Mouse (Mus musculus) telencephalon, adult 2 months (tissue): ENCODE results near the gene Cabp1.

Source experiments
- DNase-seq: peaks from one replicate; pipeline ENCODE4 v3.0.0-alpha.2; 2011; ENCODE audit warnings: low read depth, low spot score

Cabp1 gene

DNA sequence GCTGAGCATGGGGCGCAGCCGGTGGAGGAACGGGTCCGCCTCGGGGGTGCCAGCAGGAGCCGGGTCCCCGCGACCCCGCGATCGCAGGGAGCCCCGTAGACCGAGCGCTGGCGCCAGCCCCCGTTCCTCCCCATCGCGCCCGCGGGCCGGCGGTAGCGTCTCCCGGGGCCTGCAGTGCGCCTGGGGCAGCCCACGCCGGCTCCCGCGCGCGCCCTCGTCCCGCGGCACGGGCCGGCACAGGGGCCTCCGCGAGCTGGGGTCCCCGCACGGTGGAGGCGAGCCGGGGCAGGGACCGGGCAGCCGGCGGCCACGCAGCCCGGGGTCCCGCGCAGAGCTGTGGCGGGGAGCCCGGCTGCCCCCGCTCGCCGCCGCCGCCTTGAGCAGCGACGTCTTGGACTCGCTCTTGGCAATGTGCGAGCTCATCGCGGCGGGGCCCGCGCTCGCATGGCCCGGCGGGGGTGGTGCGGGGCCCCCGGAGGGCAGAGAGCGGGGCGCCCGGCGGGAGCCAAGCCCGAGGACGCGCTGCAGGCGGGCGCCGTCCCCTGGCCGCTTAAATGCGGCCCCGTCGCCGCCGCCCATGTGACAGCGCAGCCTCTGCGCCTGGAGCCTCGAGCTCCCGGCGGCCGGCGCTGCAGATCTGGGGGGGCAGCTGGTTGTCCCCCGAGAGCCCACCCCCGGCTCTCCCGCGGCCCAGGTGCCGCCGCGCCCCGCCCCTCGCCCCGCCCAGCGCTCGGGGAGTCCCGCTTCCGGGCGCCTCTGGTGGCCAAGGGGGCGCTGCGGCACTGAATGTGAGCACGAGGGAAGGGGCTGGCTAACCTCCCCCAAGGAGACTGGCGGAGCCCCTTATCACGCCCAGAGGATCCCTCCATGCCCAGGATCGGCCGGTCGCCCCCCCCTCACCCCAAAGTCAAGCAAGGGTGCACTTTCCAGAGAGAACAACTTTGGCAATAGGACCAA, at the start of gene Cabp1:
Cabp1 (minus strand) TSS at position 713 of the 957 bp plus-strand sequence.
- DNase-seq: no peak

GRCm38 (mm10) chr5:115240191-115240590, 46.0 kb upstream of the Cabp1 start:
- no peak for DNase-seq

- no peak for DNase-seq
Observed at GRCm38 (mm10) chr5:115238729-115239195, 44.6 kb upstream of the Cabp1 start.

DNA sequence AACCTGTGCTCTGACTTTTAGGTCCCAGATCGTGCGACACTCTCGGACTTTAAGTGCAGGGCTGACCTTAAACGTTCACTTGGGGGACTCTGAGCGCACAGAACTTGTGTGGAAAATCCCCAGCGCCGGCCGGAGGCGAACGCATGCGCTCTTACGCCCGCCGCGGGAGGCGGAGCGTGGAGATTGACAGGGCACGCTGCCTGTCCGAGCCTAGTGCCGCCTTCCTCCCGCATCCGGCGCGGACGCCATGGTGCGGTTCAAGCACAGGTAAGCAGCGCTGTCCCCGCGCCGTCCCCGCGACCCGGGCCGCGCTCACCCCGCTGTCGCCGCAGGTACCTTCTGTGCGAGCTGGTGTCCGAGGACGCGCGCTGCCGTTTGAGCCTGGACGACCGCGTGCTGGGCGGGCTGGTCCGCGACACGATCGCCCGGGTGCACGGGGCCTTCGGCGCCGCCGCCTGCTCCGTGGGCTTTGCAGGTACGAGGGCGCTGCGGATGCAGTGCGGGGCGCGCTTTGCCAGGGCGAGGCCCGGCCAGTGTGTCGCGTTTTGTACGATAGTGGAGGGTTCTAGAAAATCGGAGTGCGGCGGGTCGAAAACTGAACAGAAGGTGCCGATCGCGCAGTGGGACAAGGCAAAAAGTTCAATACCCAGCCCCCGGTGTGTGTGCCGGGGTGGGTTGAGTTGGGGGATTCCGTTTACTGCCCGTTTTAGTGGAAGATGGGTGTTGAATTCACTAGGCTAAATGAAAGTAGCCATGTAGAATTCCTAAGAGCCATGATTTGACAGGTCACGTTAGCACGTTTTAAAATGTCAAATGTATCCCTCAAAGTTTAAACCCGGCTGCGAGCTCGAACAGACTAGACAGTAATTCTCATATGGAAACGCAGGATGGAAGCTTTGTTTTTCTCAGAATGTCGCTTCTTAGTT, 43.9 kb upstream of the Cabp1 start:
- peak; percentile 81 for DNase-seq

- DNase-seq: peak; percentile 68
Observed at GRCm38 (mm10) chr5:115235786-115236263, 41.6 kb upstream of the Cabp1 start, which contains the start of gene Pop5. Gene Pop5 (plus strand): TSS chr5:115235836.

DNA sequence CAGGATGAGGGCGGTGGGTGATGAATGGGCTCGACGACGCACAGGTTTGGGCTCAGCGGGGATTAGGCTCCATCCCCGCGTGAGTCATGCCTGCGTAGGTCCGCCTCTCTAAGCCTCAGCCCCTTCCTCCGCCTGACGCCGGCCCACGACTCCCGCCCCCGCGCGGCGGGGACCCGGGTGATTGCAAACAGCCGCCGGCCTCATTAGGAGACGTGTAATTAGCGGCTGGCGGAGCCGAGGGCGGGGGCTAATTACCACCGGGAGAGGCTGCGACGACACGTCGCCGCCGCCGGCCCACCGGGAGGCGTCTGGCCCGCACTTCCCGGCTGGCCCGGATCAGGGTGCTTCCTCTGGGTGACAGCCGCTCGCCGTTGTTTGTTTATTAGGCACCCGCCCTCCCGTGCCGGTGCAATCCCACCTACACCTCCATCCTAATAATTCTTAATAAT, 41.2 kb upstream of the Cabp1 start:
- no peak for DNase-seq

GRCm38 (mm10) chr5:115234519-115234918, 40.3 kb upstream of the Cabp1 start:
- DNase-seq: peak; percentile 60

GRCm38 (mm10) chr5:115233031-115233780, 39.0 kb upstream of the Cabp1 start:
- no peak for DNase-seq

- DNase-seq: no peak
Observed at GRCm38 (mm10) chr5:115232516-115232915, 38.3 kb upstream of the Cabp1 start.

- DNase-seq: no peak
Observed at GRCm38 (mm10) chr5:115231552-115232120, 37.5 kb upstream of the Cabp1 start.

GRCm38 (mm10) chr5:115230830-115231551, 36.8 kb upstream of the Cabp1 start:
- DNase-seq: peak; percentile 75

DNA sequence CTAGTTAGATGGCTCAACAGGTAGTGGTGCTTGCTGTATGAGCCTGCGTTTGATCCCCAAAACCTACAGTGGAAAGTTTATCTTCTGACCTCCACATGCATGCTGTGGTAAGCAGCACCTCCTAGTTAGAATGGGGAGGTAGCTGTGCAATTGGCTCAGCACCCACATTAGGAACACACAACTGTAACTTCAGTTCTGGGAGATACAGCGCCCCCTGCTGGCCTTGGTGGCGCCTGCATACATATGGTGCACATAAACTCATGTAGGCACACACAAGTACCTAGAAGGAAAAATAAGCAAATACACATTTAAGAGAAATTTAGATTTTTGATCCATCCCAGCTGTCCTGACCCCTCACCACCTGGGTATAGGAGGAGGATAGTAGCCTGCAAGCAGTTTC, 28.3 kb upstream of the Cabp1 start:
- DNase-seq: no peak

DNA sequence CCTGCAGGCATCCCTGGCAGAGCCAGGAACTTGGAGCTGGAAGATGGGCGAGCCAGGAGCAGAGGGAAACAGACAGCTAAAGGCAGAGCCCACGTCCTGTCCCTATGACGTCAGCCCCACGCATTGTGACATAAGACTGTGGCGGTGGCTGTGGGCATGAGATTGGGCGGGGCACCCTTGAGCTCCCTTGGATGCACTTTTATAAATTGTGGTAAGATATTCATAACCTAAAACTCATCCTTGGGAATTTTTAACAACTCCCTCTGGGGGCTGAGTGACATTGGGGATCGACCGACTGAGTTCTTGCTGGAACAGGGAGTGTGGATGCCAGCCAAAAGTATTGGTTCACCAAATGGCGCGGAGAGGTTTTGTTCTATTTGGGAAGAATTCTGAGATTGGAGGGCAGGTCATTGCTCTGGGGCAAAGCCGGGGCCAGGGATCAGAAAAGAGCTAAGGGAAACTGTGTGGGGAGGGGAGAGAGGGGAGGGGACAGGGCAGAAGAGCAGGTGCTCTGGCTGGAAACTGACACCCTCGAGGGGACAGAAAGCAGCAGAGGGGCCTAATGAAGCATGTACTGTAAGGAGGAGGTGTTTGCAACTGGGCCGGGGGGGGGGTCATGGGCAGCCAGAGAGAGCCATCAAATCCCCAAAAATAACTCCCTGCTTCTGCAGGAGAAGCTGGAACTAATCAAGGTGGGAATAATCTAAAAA, 26.9 kb upstream of the Cabp1 start:
- peak; percentile 73 for DNase-seq

- DNase-seq: peak; percentile 82
Observed at GRCm38 (mm10) chr5:115217998-115218397, 23.8 kb upstream of the Cabp1 start.

DNA sequence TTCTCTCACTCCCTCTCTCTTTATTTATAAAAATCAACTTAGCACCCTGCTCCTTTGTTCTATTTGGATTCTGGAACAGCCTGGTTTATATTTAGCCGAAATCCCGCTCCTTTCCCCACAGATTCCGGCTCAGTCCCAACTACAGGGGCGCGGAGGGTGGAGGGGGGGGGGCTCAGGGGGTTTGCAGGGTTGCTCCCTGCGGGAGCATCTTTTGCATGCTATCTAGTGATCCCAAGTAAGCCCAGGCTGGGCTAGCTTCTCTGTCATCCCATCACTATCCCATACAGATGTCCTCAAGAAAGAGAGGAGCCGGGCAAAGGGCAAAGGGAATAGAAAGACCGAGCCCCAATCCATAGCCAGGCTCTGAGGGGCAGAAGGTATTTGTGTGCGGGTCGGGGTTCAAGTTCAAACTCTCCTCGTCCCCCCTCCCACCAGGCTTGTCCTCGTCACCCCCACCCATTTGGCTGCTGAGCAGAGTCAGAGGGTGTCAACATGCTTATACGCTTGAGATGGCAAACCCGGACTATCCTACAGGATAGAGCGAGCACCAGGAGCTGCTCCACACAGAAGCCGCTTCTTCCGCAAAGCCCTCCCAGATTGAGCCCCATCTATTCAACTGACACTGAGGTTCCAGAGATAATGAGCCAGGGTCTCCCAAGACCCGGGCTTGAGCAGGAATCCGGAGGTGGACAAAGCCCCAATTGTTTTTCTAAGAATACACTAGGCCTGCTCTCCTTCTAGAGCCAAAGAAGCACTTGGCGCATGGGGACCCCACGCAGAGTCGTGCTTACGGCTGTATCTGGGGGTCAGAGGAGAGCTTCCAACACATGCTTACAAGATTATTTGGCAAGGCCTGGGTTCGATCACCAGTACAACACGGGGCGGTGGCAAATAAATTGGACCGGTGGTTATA, 21.3 kb upstream of the Cabp1 start:
- DNase-seq: no peak

- no peak for DNase-seq
Observed at GRCm38 (mm10) chr5:115214864-115215263, 20.7 kb upstream of the Cabp1 start.

DNA sequence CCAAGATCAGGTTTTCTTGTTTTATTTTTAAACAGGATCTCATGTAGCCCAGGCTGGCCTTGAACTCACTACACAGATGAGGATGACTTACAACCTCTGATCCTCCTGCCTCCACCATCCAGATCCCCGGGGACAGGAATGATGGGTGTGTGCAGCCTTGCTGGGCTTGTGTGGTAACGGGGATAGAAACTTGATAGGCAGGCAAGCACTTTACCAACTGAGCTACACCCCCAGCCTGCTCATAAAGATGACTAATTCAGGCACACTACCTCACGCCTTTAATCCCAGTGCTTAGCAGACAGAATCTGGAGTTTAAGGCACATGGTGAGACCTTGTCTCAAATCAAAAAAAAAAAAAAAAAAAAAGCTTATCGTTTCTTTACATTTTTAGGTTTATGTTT, 18.7 kb upstream of the Cabp1 start:
- DNase-seq: no peak

GRCm38 (mm10) chr5:115212451-115212850, 18.3 kb upstream of the Cabp1 start:
- no peak for DNase-seq
